Mouse (Mus musculus) C2C12 (cell line): ENCODE measurements around the gene Arhgef3.

ENCODE experiments used
- CTCF ChIP-seq: IDR thresholded peaks from one replicate; pipeline ENCODE4 v1.5.1; 2011; ENCODE audit not compliant: control insufficient read depth, insufficient read depth, insufficient read length
- MYOG ChIP-seq: IDR thresholded peaks from one replicate; pipeline ENCODE4 v1.6.1; 2011; ENCODE audit not compliant: control insufficient read depth, insufficient read length; ENCODE audit errors: extremely low read depth

- no peak for TF ChIP-seq CTCF
- TF ChIP-seq MYOG, result no peak
Observed at GRCm38 (mm10) chr14:27246424-27246823, 131.7 kb downstream of the Arhgef3 start.
